Mouse (Mus musculus): Measurements from ENCODE around the gene Jagn1. TPM values are rescaled to one million over a fixed set of nuclear protein-coding genes. Genes with fewer than 3 reads are reported as not detected.
A peak's percentile ranks its signal among the peaks of the same experiment; 100 is the strongest.

The Jagn1 gene
- total RNA-seq, 1 experiment from 2014 or later: 28.2 TPM

- ATAC-seq (replicated peaks in 1 of 2; ENCODE audit: insufficient read depth in 1 of 2, low FRiP score in 2 of 2, low TSS enrichment in 1 of 2, low read depth in 1 of 2, poor library complexity in 2 of 2, severe bottlenecking in 2 of 2): peak in 1 of 2 experiments; percentile 37; a peak in 1 of 4 replicates
Measured at GRCm38 (mm10) chr6:113458635-113459034, 16.3 kb downstream of the Jagn1 start.

- no peak for ATAC-seq (replicated peaks in 1 of 2; ENCODE audit: insufficient read depth in 1 of 2, low FRiP score in 2 of 2, low TSS enrichment in 1 of 2, low read depth in 1 of 2, poor library complexity in 2 of 2, severe bottlenecking in 2 of 2)
Measured at GRCm38 (mm10) chr6:113464040-113464439, 21.7 kb downstream of the Jagn1 start.

GRCm38 (mm10) chr6:113465602-113466001, 23.2 kb downstream of the Jagn1 start:
- ATAC-seq (replicated peaks in 1 of 2; ENCODE audit: insufficient read depth in 1 of 2, low FRiP score in 2 of 2, low TSS enrichment in 1 of 2, low read depth in 1 of 2, poor library complexity in 2 of 2, severe bottlenecking in 2 of 2): no peak

- no peak for ATAC-seq (replicated peaks in 1 of 2; ENCODE audit: insufficient read depth in 1 of 2, low FRiP score in 2 of 2, low TSS enrichment in 1 of 2, low read depth in 1 of 2, poor library complexity in 2 of 2, severe bottlenecking in 2 of 2)
Measured at GRCm38 (mm10) chr6:113468512-113468911, 26.1 kb downstream of the Jagn1 start.

GRCm38 (mm10) chr6:113469021-113469420, 26.7 kb downstream of the Jagn1 start:
- peak; percentile 91 to 92 for ATAC-seq (replicated peaks in 1 of 2; ENCODE audit: insufficient read depth in 1 of 2, low FRiP score in 2 of 2, low TSS enrichment in 1 of 2, low read depth in 1 of 2, poor library complexity in 2 of 2, severe bottlenecking in 2 of 2)

GRCm38 (mm10) chr6:113469432-113469831, 27.1 kb downstream of the Jagn1 start:
- ATAC-seq (replicated peaks in 1 of 2; ENCODE audit: insufficient read depth in 1 of 2, low FRiP score in 2 of 2, low TSS enrichment in 1 of 2, low read depth in 1 of 2, poor library complexity in 2 of 2, severe bottlenecking in 2 of 2): peak; percentile 68 to 81

GRCm38 (mm10) chr6:113471297-113471936, 29.0 kb downstream of the Jagn1 start, which contains the start of gene Il17rc:
Gene Il17rc (plus strand): TSS chr6:113471427.
- no peak for ATAC-seq (replicated peaks in 1 of 2; ENCODE audit: insufficient read depth in 1 of 2, low FRiP score in 2 of 2, low TSS enrichment in 1 of 2, low read depth in 1 of 2, poor library complexity in 2 of 2, severe bottlenecking in 2 of 2)

- no peak for ATAC-seq (replicated peaks in 1 of 2; ENCODE audit: insufficient read depth in 1 of 2, low FRiP score in 2 of 2, low TSS enrichment in 1 of 2, low read depth in 1 of 2, poor library complexity in 2 of 2, severe bottlenecking in 2 of 2)
Measured at GRCm38 (mm10) chr6:113472061-113472460, 29.7 kb downstream of the Jagn1 start.

- no peak for ATAC-seq (replicated peaks in 1 of 2; ENCODE audit: insufficient read depth in 1 of 2, low FRiP score in 2 of 2, low TSS enrichment in 1 of 2, low read depth in 1 of 2, poor library complexity in 2 of 2, severe bottlenecking in 2 of 2)
Measured at GRCm38 (mm10) chr6:113473246-113473645, 30.9 kb downstream of the Jagn1 start.

GRCm38 (mm10) chr6:113473715-113474114, 31.3 kb downstream of the Jagn1 start:
- ATAC-seq (replicated peaks in 1 of 2; ENCODE audit: insufficient read depth in 1 of 2, low FRiP score in 2 of 2, low TSS enrichment in 1 of 2, low read depth in 1 of 2, poor library complexity in 2 of 2, severe bottlenecking in 2 of 2): no peak

- ATAC-seq (replicated peaks in 1 of 2; ENCODE audit: insufficient read depth in 1 of 2, low FRiP score in 2 of 2, low TSS enrichment in 1 of 2, low read depth in 1 of 2, poor library complexity in 2 of 2, severe bottlenecking in 2 of 2): no peak
Measured at GRCm38 (mm10) chr6:113477353-113477752, 35.0 kb downstream of the Jagn1 start.

GRCm38 (mm10) chr6:113478906-113479305, 36.5 kb downstream of the Jagn1 start:
- ATAC-seq (replicated peaks in 1 of 2; ENCODE audit: insufficient read depth in 1 of 2, low FRiP score in 2 of 2, low TSS enrichment in 1 of 2, low read depth in 1 of 2, poor library complexity in 2 of 2, severe bottlenecking in 2 of 2): no peak

GRCm38 (mm10) chr6:113480555-113481373, 38.4 kb downstream of the Jagn1 start:
- no peak for ATAC-seq (replicated peaks in 1 of 2; ENCODE audit: insufficient read depth in 1 of 2, low FRiP score in 2 of 2, low TSS enrichment in 1 of 2, low read depth in 1 of 2, poor library complexity in 2 of 2, severe bottlenecking in 2 of 2)

GRCm38 (mm10) chr6:113482477-113483099, 40.2 kb downstream of the Jagn1 start:
- ATAC-seq (replicated peaks in 1 of 2; ENCODE audit: insufficient read depth in 1 of 2, low FRiP score in 2 of 2, low TSS enrichment in 1 of 2, low read depth in 1 of 2, poor library complexity in 2 of 2, severe bottlenecking in 2 of 2): peak; percentile 5 to 43; a peak in 2 of 4 replicates

GRCm38 (mm10) chr6:113483100-113483615, 40.8 kb downstream of the Jagn1 start, which contains the start of gene Creld1:
Gene Creld1 (plus strand): TSS chr6:113483297.
- peak; percentile 95 to 99 for ATAC-seq (replicated peaks in 1 of 2; ENCODE audit: insufficient read depth in 1 of 2, low FRiP score in 2 of 2, low TSS enrichment in 1 of 2, low read depth in 1 of 2, poor library complexity in 2 of 2, severe bottlenecking in 2 of 2)

- 0 out of 4 replicates have a peak, but pooled peaks of 1 of the 2 experiments have one; percentile 2 for ATAC-seq (replicated peaks in 1 of 2; ENCODE audit: insufficient read depth in 1 of 2, low FRiP score in 2 of 2, low TSS enrichment in 1 of 2, low read depth in 1 of 2, poor library complexity in 2 of 2, severe bottlenecking in 2 of 2)
Measured at GRCm38 (mm10) chr6:113483729-113484128, 41.4 kb downstream of the Jagn1 start.

GRCm38 (mm10) chr6:113487125-113487576, 44.8 kb downstream of the Jagn1 start:
- ATAC-seq (replicated peaks in 1 of 2; ENCODE audit: insufficient read depth in 1 of 2, low FRiP score in 2 of 2, low TSS enrichment in 1 of 2, low read depth in 1 of 2, poor library complexity in 2 of 2, severe bottlenecking in 2 of 2): no peak

- no peak for ATAC-seq (replicated peaks in 1 of 2; ENCODE audit: insufficient read depth in 1 of 2, low FRiP score in 2 of 2, low TSS enrichment in 1 of 2, low read depth in 1 of 2, poor library complexity in 2 of 2, severe bottlenecking in 2 of 2)
Measured at GRCm38 (mm10) chr6:113489410-113489809, 47.0 kb downstream of the Jagn1 start.
